Mouse (Mus musculus): ENCODE measurements around the gene Psmd12.

Psmd12 gene

DNA sequence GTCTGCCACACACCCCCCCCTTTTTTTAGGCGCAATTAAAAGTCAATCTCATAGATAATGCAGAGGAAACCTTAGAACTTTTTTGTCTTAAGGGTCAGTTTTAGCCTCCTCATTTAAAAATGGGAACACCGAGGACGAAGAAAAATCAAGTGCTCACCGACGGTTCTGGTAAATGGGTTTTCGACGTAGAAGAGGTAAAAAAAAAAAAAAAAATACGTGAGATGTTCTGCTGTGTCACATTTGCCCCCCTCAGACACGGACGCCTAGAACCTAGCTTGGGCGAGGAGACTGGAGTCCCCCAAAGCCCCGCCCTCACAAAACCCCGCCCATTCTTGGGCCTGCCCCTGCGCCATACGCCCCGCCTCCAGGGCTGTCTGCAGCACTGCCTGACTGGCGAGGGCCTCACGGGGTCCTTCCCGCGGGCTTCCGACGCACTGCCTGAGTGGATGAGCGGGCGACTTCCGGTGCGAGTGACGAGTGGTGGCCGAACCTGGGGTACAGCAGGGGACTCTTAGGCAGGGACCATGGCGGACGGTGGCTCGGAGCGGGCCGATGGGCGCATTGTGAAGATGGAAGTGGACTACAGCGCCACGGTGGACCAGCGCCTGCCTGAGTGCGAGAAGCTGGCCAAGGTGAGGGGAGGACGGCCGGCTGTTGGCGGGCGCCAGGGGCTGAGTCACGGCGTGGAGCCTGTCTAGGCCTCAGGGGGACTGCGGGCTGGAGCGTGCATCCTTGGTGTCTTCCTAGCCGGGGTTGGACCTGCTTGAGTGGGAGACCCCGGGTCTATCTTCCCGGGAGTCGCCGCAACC, at the start of gene Psmd12:
Gene Psmd12, plus strand, starts transcription at position 432 of the 809 bp plus-strand sequence.
- DNase-seq, result peak; percentile 93 to 97

- DNase-seq, result no peak
Observed at GRCm38 (mm10) chr11:107431197-107431965, 47.9 kb upstream of the Psmd12 start.

GRCm38 (mm10) chr11:107435776-107436449, 43.4 kb upstream of the Psmd12 start:
- DNase-seq, result no peak

- DNase-seq, result no peak
Observed at GRCm38 (mm10) chr11:107437723-107438122, 41.6 kb upstream of the Psmd12 start.

DNA sequence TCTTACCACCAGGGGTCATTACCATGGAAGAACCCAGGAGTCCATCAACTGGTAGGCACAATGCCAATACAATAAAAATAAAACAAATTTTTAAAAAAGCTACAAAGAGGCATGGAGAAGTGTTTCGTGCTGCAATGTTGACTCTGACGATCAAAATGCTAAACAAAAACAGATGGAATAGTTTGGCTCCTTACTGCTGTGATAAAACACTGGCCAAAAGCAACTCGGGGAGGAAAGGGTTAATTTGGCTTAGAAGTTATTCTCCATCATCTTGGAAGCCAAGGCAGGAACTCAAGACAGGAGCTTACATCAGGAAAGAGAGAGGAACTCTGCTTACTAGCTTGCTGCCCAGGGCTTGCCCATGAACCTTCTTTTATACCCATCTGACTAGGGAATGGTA, 41.1 kb upstream of the Psmd12 start:
- DNase-seq, result no peak

DNA sequence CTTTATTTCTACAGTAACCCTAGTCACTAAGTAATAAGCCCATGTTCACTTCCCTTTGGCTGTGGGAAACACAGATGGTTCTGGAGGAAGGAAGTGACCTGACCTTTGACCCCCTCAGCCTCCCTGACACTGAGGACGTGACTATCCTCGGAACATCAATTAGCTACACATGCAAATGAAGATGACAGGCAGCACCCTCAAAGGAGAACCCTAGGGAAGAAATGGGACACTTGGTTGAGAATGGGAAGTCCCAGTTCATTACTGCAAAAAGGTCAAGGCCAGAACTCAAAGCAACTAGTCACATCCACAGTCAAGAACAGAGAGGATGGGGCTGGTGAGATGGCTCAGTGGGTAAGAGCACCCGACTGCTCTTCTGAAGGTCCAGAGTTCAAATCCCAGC, 38.2 kb upstream of the Psmd12 start:
- DNase-seq, result no peak

DNA sequence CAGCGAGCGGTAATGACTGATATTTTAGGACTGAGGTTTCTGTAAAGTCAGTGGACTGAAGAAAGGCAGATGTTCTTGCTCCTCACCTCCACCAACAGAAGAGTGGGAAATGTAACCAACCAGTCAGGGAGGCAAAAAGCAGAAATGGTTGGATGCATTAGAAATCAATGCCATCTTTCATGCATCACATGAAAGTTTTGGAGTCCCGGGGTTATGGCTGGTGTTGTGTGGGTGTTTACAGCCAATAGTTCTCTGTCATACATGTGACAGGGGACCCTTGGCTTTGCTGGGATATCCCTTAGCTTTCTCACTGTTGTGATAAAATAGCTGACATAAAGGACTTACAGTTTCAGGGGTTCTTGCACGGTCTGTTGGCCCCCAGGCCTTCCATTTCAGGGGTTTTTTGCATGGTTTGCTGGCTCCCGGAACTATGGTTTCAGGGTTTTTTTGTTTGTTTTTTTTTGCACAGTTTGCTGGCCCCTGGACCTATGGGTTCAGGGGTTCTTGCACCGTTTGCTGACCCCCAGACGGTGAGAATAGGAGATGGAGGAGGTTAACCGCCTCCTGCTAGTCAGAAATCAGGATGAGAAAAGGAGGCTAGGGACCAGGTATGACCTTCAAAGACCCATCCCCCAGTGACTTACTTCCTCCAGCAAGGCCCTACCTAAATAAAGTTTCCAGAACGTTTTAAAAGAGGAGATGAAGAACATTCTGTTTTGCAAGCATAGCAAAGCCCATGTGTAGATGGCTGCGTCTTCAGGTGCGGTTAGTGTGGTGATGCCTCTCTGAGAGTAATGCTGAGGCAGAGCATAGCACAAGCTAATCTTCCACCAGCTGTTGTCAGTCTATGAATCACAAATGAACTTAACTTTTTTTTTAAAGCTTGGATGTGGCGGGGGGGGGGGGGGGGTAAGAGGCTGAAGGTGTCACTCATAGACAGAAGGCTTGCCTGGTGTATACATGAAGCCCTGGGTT, 35.9 kb upstream of the Psmd12 start:
- no peak for DNase-seq

DNA sequence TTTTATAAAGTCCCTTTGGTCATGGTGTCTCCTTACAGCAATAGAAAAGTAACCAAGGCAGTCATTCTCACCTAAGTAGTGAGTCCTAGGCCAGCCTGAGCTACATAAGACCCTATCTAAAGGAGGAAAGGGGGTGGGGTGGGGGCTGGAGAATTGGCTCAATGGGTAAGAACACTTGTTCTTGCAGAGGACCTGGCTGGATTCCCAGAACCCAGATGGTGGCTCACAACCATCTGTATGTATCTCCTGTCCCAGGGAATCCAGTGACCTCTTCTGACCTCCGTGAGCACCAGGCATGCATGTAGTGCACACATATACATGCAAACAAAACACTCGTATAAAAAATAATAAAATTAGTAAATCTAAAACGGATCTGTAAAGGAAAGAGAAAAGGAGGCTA, 33.6 kb upstream of the Psmd12 start:
- peak; percentile 67 to 73 for DNase-seq

DNA sequence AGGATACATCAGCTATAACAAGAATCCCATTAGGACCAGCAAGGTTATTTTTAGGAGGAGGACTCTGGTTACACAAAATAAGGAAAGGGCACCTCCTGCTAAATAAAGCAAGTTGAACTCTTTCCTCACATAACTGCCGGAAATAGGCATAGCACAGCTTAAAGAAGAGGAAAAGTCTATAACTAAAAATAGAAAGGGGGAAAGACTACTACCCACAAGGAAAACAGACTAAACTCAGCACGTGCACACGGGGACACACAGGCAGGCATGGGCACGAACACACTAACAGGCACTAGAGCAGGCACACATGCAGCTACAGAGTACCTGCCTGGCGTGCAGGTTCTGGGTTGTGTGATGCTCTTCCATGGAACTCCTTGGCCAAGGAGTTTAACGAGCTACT, 32.6 kb upstream of the Psmd12 start:
- DNase-seq, result no peak

DNA sequence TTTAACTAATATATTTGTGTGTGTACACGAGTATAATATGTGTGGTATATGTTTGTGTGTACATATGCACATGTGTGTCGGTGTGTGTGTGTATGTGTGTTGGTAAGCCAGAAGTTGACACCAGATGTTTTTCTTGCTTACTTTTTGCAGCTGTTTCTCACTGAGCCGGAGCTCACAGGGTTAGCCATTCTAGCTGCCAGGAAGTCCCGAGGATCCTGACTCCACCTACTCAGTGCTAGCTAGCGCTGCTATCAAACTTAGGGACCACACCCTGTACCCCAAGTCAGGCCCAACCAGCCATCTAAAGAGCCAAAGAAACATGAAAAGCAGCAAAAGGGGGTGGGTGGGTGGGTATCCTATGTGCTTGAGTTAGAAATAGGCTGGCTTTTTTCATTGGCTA, 31.9 kb upstream of the Psmd12 start:
- no peak for DNase-seq

DNA sequence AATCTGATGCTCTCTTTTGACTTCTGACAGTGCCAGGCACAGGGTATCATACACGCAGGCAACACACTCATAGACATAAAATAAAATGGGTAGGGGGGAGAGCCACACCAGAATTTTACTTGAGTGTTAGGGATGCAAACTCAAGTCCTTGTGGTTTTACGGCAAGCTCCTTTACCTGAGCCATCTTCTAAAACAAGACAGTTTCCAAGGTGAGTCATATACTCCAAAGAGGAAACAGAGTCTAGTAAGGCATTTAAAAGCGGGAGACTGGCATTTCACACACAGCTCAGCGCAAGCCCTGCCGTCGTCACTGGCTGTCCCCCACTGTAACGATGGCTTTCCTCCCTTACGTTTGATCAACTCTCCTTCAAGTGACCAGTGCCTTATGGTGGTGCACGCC, 31.4 kb upstream of the Psmd12 start:
- DNase-seq, result no peak

- no peak for DNase-seq
Observed at GRCm38 (mm10) chr11:107449169-107449910, 29.9 kb upstream of the Psmd12 start.

DNA sequence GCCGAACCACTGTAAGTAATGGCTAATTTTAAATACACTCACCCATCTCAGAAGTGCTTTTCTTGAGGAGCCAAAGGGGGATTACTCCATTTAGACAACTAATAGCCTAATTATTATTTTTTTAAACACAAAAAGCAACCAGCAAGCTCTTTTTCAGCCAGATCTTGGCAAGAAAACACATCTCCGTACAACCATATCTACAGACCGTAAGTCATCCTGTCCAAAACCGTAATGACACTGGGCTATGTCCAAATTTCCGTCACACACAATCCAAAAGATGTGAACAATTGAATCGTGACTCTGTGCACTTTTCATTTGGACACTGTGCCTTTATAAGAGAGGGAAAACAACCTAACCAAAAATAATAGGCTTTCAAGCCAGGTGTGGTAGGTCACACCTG, 29.2 kb upstream of the Psmd12 start:
- DNase-seq, result no peak

DNA sequence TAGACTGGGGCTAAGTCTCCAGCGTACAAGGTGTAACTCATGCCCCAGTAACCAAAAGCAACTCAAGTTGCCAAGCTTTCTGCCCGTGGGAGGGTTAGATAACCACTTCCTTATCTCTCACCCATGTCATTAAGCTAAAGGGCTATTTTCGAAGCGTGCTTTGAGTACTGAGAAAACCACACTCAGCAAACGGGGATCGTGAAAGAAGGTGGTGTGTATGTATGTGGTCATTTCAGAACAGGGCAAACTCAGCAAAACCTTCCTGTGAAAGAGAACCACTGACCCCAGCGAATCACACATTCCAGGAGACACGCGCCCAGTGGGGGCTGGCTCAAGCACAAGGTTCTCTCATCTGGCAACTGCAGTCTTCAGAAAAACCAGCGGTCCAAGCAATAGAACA, 28.2 kb upstream of the Psmd12 start:
- no peak for DNase-seq

DNA sequence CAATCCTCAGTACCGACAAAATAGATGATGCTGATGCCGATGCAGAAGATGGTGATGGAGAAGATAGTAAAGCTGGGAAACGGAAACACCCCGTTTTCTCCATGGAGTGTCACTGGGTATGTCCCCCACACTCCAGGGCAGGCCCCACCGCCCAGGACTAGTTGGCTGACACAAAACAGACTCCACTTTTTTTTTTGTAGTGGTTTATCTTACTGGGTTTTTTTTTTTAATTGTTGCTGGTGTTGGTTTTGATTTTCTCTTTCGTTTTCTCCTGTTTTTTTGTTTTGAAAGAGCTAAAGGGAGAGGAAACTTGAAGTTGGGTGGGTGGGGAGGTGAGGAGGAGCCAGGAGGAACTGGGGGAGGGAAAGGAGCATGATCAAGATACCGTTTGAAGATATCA, 27.2 kb upstream of the Psmd12 start:
- no peak for DNase-seq

GRCm38 (mm10) chr11:107454546-107455462, 24.5 kb upstream of the Psmd12 start:
- no peak for DNase-seq

DNA sequence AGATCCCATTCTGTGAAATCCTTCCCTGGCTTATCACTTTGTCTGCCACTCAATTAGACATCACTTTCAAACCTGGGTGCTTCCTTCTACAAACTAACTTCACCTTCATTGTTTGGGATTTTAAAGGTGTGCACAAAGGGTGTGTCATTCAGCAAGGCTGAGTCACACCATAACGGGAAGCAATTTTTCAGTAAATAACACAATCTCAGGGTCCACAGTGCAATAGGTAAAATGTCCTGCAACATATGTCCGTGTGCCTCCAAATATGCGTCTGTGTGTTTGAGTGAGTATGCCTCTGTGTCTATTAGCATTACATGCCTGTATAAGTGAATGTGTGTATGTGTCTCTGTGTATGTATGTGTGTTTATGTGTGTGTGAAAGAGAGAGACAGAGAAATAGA, 22.0 kb upstream of the Psmd12 start:
- DNase-seq, result no peak

GRCm38 (mm10) chr11:107458286-107458685, 21.0 kb upstream of the Psmd12 start:
- DNase-seq, result no peak

- no peak for DNase-seq
Observed at GRCm38 (mm10) chr11:107458986-107459385, 20.3 kb upstream of the Psmd12 start.

- no peak for DNase-seq
Observed at GRCm38 (mm10) chr11:107459828-107460227, 19.5 kb upstream of the Psmd12 start.

GRCm38 (mm10) chr11:107462478-107462877, 16.8 kb upstream of the Psmd12 start:
- no peak for DNase-seq

All from cerebellum, postnatal 36 days (tissue).